8 mouse cellular contexts compared by ENCODE assay signal in the genomic region with DNA sequence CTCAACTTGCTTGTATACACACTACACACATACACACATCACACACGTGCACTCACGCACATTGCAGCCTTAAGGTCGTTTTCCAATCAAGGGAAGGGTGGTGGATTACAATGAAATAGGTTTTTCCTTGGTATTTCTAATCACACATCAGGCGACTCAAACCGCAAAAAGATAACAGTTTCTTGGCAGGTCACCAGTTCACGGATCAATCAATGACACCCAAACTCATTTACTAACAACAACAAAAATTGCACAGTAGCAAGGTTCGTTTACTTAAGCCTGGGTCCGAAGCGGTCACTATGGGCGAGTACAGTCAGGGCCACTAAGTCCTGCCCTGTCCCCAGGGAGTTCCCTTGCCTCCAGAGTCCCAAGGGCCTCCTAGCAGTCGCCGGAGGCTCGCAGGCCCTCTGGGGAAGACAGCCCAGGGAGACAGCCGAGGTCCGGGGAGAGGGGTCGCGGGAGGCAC. TPM values are rescaled to one million over a fixed set of nuclear protein-coding genes. Genes with fewer than 3 reads are reported as not detected.
DNase-seq lines count a peak whose midpoint lies in the region; ATAC-seq and TF ChIP-seq lines count a peak whose summit lies in the region.

No protein-coding gene starts in this region.

- H3K27me3 ChIP-seq in thymus, adult 2 months (ENCODE audit: control insufficient read depth, insufficient read depth, low read length): no peaks in the 10 kb centered on the region
- peaks cover 13% of the 10 kb centered on the region for H3K27me3 ChIP-seq in liver, embryonic 13.5 days
- H3K27me3 ChIP-seq in stomach, postnatal 0 days (ENCODE audit: control insufficient read depth, insufficient read depth, low read length): no peaks in the 10 kb centered on the region

- peak; percentile 63 for ATAC-seq in cerebellum, adult (ENCODE audit: insufficient number of reproducible peaks, low FRiP score, low TSS enrichment)
- ATAC-seq in liver, embryonic 13.5 days (ENCODE audit: low read depth): peak; percentile 74
- peak; percentile 73 for ATAC-seq in stomach, postnatal 0 days (ENCODE audit: low FRiP score, low TSS enrichment)

- H3K36me3 ChIP-seq in thymus, adult 2 months (ENCODE audit: control insufficient read depth, insufficient read depth, low read length): no peaks in the 10 kb centered on the region
- no peaks in the 10 kb centered on the region for H3K36me3 ChIP-seq in liver, embryonic 13.5 days
- H3K36me3 ChIP-seq in stomach, postnatal 0 days (ENCODE audit: control insufficient read depth, insufficient read depth, low read length): no peaks in the 10 kb centered on the region

- DNase-seq in cerebellum, adult 18-20 months: no peak
- no peak for DNase-seq in thymus, adult 2 months
- no peak for DNase-seq in thymus, postnatal 10 days (ENCODE audit: low spot score in 2 of 2)
- DNase-seq in liver, embryonic 13.5 days: no peak
- DNase-seq in stomach, postnatal 0 days (ENCODE audit: low spot score): no peak
- no peak for DNase-seq in urinary bladder, postnatal 36 days (ENCODE audit: low spot score in 2 of 2)
- no peak for DNase-seq in left cerebral cortex, postnatal 36 days (ENCODE audit: low spot score in 2 of 2)

- H3K4me2 ChIP-seq in liver, embryonic 13.5 days: peak overlapping the region; percentile 94
- H3K4me2 ChIP-seq in stomach, postnatal 0 days (replicated peaks; ENCODE audit: low read depth): peak overlapping the region; percentile 88

- TF ChIP-seq EP300 in stomach, postnatal 0 days (optimal IDR thresholded peaks at IDR 0.05): no peak

- H3K4me1 ChIP-seq in thymus, adult 2 months (replicated peaks; ENCODE audit: control insufficient read depth, insufficient read depth, low read length): peaks cover 13% of the 10 kb centered on the region
- H3K4me1 ChIP-seq in liver, embryonic 13.5 days (replicated peaks): peaks cover 29% of the 10 kb centered on the region
- H3K4me1 ChIP-seq in stomach, postnatal 0 days (replicated peaks; ENCODE audit: control insufficient read depth, insufficient read depth): 0 out of 2 replicates have a peak, but pooled peaks cover 2% of the 10 kb centered on the region

- 13% methylated on average over 17 of the region's 17 CpGs for whole genome bisulfite sequencing in thymus, adult 2 months
- 4% methylated on average over 17 of the region's 17 CpGs for WGBS in liver, embryonic 13.5 days (ENCODE audit: insufficient replicate concordance)
- WGBS in stomach, postnatal 0 days: 6% methylated on average over 17 of the region's 17 CpGs

- H3K9ac ChIP-seq in liver, embryonic 13.5 days: peak overlapping the region; percentile 73
- peak overlapping the region; percentile 96 for H3K9ac ChIP-seq in stomach, postnatal 0 days (ENCODE audit: low read length)

- H3K9me3 ChIP-seq in liver, embryonic 13.5 days (replicated peaks): no peaks in the 10 kb centered on the region
- no peaks in the 10 kb centered on the region for H3K9me3 ChIP-seq in stomach, postnatal 0 days (ENCODE audit: control insufficient read depth, low read length)

- TF ChIP-seq POLR2A in thymus, adult 2 months (IDR thresholded peaks at IDR 0.05; ENCODE audit: control insufficient read depth, extremely low read depth, insufficient read depth, low read length, poor library complexity): no peak

- TF ChIP-seq CTCF in thymus, adult 2 months (IDR thresholded peaks at IDR 0.05; ENCODE audit: borderline replicate concordance, control insufficient read depth, extremely low read depth, insufficient read depth, low read length, poor library complexity): no peak
- no peak for TF ChIP-seq CTCF in stomach, postnatal 0 days (IDR thresholded peaks at IDR 0.05; ENCODE audit: low read depth)

- intact Hi-C loops in left cerebral cortex, postnatal 36 days (cut with DNase I): loop anchor here (10.0 kb wide), 1 partner anchor 139 kb away; no protein-coding TSS in a partner anchor

- peak overlapping the region; percentile 60 for H3K4me3 ChIP-seq in thymus, adult 2 months (ENCODE audit: control insufficient read depth, insufficient read depth, low read length)
- peak overlapping the region; percentile 72 for H3K4me3 ChIP-seq in liver, embryonic 13.5 days (replicated peaks)
- H3K4me3 ChIP-seq in stomach, postnatal 0 days (ENCODE audit: low read depth, low read length): peak overlapping the region; percentile 88

- no peak overlapping the region for H3K27ac ChIP-seq in thymus, adult 2 months (ENCODE audit: control insufficient read depth, insufficient read depth, low read length)
- H3K27ac ChIP-seq in liver, embryonic 13.5 days: peak overlapping the region; percentile 55
- H3K27ac ChIP-seq in stomach, postnatal 0 days (replicated peaks): peak overlapping the region; percentile 99

RNA-seq across cellular contexts. Expression of a gene that starts 0.5 kb away (rescaled TPM):
- 38.1 and 45.8 TPM in 2 replicates for polyA plus RNA-seq in thymus, adult 2 months (2012; rRNA removed)
- polyA plus RNA-seq in liver, embryonic 13.5 days (2015; fragmentation: Nextera tagmentation; extraction: Ambion mirVana): 4.3 and 7.0 TPM in 2 replicates
- polyA plus RNA-seq in stomach, postnatal 0 days (2015; fragmentation: Nextera tagmentation; extraction: Ambion mirVana): 22.2 and 25.8 TPM in 2 replicates
- total RNA-seq in left cerebral cortex, postnatal 36 days (2021): 10 to 100 TPM; 76.3 to 79.5 TPM
